ENCODE assay signal across 27 mouse cellular contexts in genomic region chr2:102412738-102413137, GRCm38 (mm10). TPM values are rescaled to one million over a fixed set of nuclear protein-coding genes. Genes with fewer than 3 reads are reported as not detected.
"Had no signal": no experiment of that assay in that cellular context is flagged by ENCODE, and none has a peak within 500 bp of the region (broad histone marks: within the 10 kb centered on the region; RNA-seq: fewer than 3 reads in every experiment).

No protein-coding gene starts in this region.

- ATAC-seq: hindbrain, postnatal 0 days; intestine, embryonic 16.5 days; liver, postnatal 0 days had no signal

- H3K27me3 ChIP-seq: heart, embryonic 13.5 days; heart, embryonic 15.5 days; hindbrain, embryonic 13.5 days; hindbrain, embryonic 15.5 days; kidney, embryonic 15.5 days; limb, embryonic 13.5 days; limb, embryonic 15.5 days; liver, embryonic 13.5 days; liver, embryonic 15.5 days had no signal

- DNase-seq: gastrocnemius, adult 2 months; gastrocnemius, postnatal 10 days; gastrocnemius, postnatal 25 days; heart, adult 2 months; heart, postnatal 14 days; heart, postnatal 36 days; kidney, adult 11 months; kidney, adult 2 months; kidney, adult 9 months; kidney, postnatal 14 days; kidney, postnatal 36 days; layer of hippocampus, adult 9-11 months; layer of hippocampus, postnatal 36 days; left cerebral cortex, postnatal 4 days; liver, embryonic 13.5 days; liver, postnatal 0 days had no signal

- H3K4me3 ChIP-seq: gastrocnemius, adult 2 months; heart, adult 2 months; heart, embryonic 13.5 days; heart, embryonic 15.5 days; hindbrain, embryonic 13.5 days; hindbrain, embryonic 15.5 days; kidney, embryonic 15.5 days; limb, embryonic 13.5 days; limb, embryonic 15.5 days; liver, embryonic 13.5 days; liver, embryonic 15.5 days had no signal

- H3K4me1 ChIP-seq: liver, embryonic 15.5 days had no signal

- H3K36me3 ChIP-seq: heart, embryonic 13.5 days; heart, embryonic 15.5 days; hindbrain, embryonic 13.5 days; hindbrain, embryonic 15.5 days; kidney, embryonic 15.5 days; limb, embryonic 13.5 days; limb, embryonic 15.5 days; liver, embryonic 13.5 days; liver, embryonic 15.5 days had no signal

- H3K9me3 ChIP-seq: heart, embryonic 13.5 days; heart, embryonic 15.5 days; hindbrain, embryonic 13.5 days; hindbrain, embryonic 15.5 days; kidney, embryonic 15.5 days; limb, embryonic 13.5 days; limb, embryonic 15.5 days; liver, embryonic 13.5 days; liver, embryonic 15.5 days had no signal

RNA-seq across cellular contexts. Expression of gene Fjx1, which starts 39.6 kb away (rescaled TPM):
- total RNA-seq: hematopoietic stem cell, adult 5-6 weeks had no signal
